In the genomic region with DNA sequence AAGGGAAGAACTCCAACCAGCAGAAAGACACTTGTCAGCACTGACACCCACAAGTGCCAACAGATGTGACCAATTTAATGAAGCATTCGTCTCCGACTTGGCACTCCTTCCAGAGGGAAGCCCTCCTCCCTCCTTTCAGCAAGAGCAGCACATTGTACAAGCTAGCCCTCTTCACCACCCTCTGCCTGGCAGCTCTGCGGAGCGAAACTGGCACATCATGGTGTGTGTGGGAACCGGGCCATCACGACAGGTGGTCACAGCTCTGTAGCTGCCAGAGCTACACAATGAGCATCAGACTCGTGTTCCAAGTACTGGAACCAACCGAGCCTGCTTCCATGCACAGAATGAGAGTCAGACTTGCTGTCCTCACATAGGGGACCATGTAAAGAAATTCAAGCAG, we compare ENCODE assay signal across 9 mouse cellular contexts. TPM values are rescaled to one million over a fixed set of nuclear protein-coding genes. Genes with fewer than 3 reads are reported as not detected.
A peak's percentile ranks its signal among the peaks of the same experiment; 100 is the strongest.
DNase-seq lines count a peak whose midpoint lies in the region; ATAC-seq lines count a peak whose summit lies in the region.
"Had no signal": no experiment of that assay in that cellular context is flagged by ENCODE, and none has a peak within 500 bp of the region (broad histone marks: within the 10 kb centered on the region; RNA-seq: fewer than 3 reads in every experiment).

No protein-coding gene starts in this region.

- ATAC-seq in hindbrain, embryonic 12.5 days (ENCODE audit: low FRiP score): peak; percentile 52; the same call in 1 of the 2 replicates

- H3K36me3 ChIP-seq in hindbrain, embryonic 12.5 days: peaks cover 19% of the 10 kb centered on the region
- peaks cover 47% of the 10 kb centered on the region for H3K36me3 ChIP-seq in hindbrain, embryonic 10.5 days

- WGBS in hindbrain, embryonic 12.5 days: 73% methylated on average over 8 of the region's 8 CpGs
- 93% methylated on average over 8 of the region's 8 CpGs for whole genome bisulfite sequencing in hindbrain, embryonic 10.5 days

- DNase-seq in hindbrain, embryonic 10.5 days (ENCODE audit: low spot score): no peak
- DNase-seq in frontal cortex, adult 2 months (ENCODE audit: extremely low spot score in 1 of 2, low spot score in 1 of 2): peak; percentile 84 to 90
- peak; percentile 81 to 86 for DNase-seq in layer of hippocampus, postnatal 25 days (ENCODE audit: extremely low spot score in 1 of 2, low spot score in 1 of 2)
- DNase-seq in right cerebral cortex, postnatal 10 days (ENCODE audit: low spot score in 2 of 2): peak; percentile 92 to 93
- no peak for DNase-seq in natural killer cell, adult 2 months (ENCODE audit: low spot score in 2 of 2)
- no peak for DNase-seq in c-Kit-positive CD71-positive TER-119-positive erythroid progenitor cells, embryonic 14.5 days (ENCODE audit: low spot score)
- no peak for DNase-seq in embryo, embryonic 11 days

- no peaks in the 10 kb centered on the region for H3K9me3 ChIP-seq in hindbrain, embryonic 12.5 days (replicated peaks)
- no peaks in the 10 kb centered on the region for H3K9me3 ChIP-seq in hindbrain, embryonic 10.5 days
- H3K9me3 ChIP-seq: limb, embryonic 13.5 days had no signal

- no peak overlapping the region for H3K27ac ChIP-seq in hindbrain, embryonic 12.5 days
- no peak overlapping the region for H3K27ac ChIP-seq in hindbrain, embryonic 10.5 days
- H3K27ac ChIP-seq: limb, embryonic 13.5 days had no signal

- H3K9ac ChIP-seq in hindbrain, embryonic 12.5 days: no peak overlapping the region
- H3K9ac ChIP-seq: limb, embryonic 13.5 days had no signal

- H3K4me2 ChIP-seq in hindbrain, embryonic 12.5 days (replicated peaks): no peak overlapping the region
- H3K4me2 ChIP-seq: limb, embryonic 13.5 days had no signal

- H3K4me1 ChIP-seq in hindbrain, embryonic 12.5 days: no peaks in the 10 kb centered on the region
- H3K4me1 ChIP-seq in hindbrain, embryonic 10.5 days (replicated peaks): no peaks in the 10 kb centered on the region

- H3K4me3 ChIP-seq in hindbrain, embryonic 12.5 days: no peak overlapping the region
- no peak overlapping the region for H3K4me3 ChIP-seq in hindbrain, embryonic 10.5 days
- H3K4me3 ChIP-seq: limb, embryonic 13.5 days had no signal

- no peaks in the 10 kb centered on the region for H3K27me3 ChIP-seq in hindbrain, embryonic 12.5 days
- no peaks in the 10 kb centered on the region for H3K27me3 ChIP-seq in hindbrain, embryonic 10.5 days (ENCODE audit: insufficient read depth, poor library complexity, severe bottlenecking)
- H3K27me3 ChIP-seq: limb, embryonic 13.5 days had no signal

RNA-seq across cellular contexts. Expression of gene Tmtc4, which starts 25.9 kb away (rescaled TPM):
- polyA plus RNA-seq in hindbrain, embryonic 12.5 days (2016; fragmentation: Nextera tagmentation; extraction: Ambion mirVana): 49.4 and 51.3 TPM in 2 replicates
- polyA plus RNA-seq in hindbrain, embryonic 10.5 days (2016; fragmentation: Nextera tagmentation; extraction: Ambion mirVana): 28.5 and 29.0 TPM in 2 replicates
- polyA plus RNA-seq in frontal cortex, adult 2 months (2012; rRNA removed): 17.0 and 18.8 TPM in 2 replicates
- total RNA-seq in layer of hippocampus, postnatal 25 days (2021): 10 to 100 TPM; 22.8 to 24.4 TPM

RNA-seq across cellular contexts. Expression of gene Ggact, which starts 44.4 kb away (rescaled TPM):
- 7.7 and 8.6 TPM in 2 replicates for polyA plus RNA-seq in hindbrain, embryonic 12.5 days (2016; fragmentation: Nextera tagmentation; extraction: Ambion mirVana)
- 4.3 and 5.8 TPM in 2 replicates for polyA plus RNA-seq in hindbrain, embryonic 10.5 days (2016; fragmentation: Nextera tagmentation; extraction: Ambion mirVana)
- polyA plus RNA-seq in frontal cortex, adult 2 months (2012; rRNA removed): 53.7 and 58.8 TPM in 2 replicates
- 10 to 100 TPM; 28.9 to 30.4 TPM for total RNA-seq in layer of hippocampus, postnatal 25 days (2021)

Comparison
In these comparisons a context has a peak if more than half of its experiments do, and no peak if none do; other contexts are left out.
1. DNase-seq: peak in frontal cortex, adult 2 months (2 of 2), layer of hippocampus, postnatal 25 days (2 of 2) and right cerebral cortex, postnatal 10 days (2 of 2); none in hindbrain, embryonic 10.5 days (single experiment), natural killer cell, adult 2 months (0 of 2), c-Kit-positive CD71-positive TER-119-positive erythroid progenitor cells, embryonic 14.5 days (single experiment) and embryo, embryonic 11 days (single experiment).